Mouse (Mus musculus) Patski (cell line): Measurements from ENCODE around the gene Trim45. TPM values are rescaled to one million over a fixed set of nuclear protein-coding genes. Genes with fewer than 3 reads are reported as not detected.

Experiments used
- ATAC-seq: fragments of 100-300 bp; one replicate; pipeline ENCODE4 v1.8.0; 2021
- CTCF ChIA-PET: fragments of 350-600 bp; sonication (Branson Sonifier 250); formaldehyde crosslinking; loops from one replicate; lab custom pipeline; 2022; ENCODE audit warnings: inconsistent platforms; lab: Charles Lee
- POLR2A ChIA-PET: fragments of 350-600 bp; sonication (Branson Sonifier 250); formaldehyde crosslinking; loops from one replicate; lab custom pipeline; 2022; ENCODE audit warnings: antibody characterized with exemption, inconsistent platforms; lab: Charles Lee
- DNase-seq: peaks from one replicate; pipeline ENCODE4 v3.0.0-alpha.2; 2011; ENCODE audit warnings: low read depth, low spot score
- H3K27me3 ChIP-seq: fragments of 371-371 bp; one replicate; pipeline ENCODE4 v1.5.1; 2021
- CTCF ChIP-seq: fragments of 100-300 bp; IDR thresholded peaks from one replicate; pipeline ENCODE4 v1.5.1; 2021
- in situ Hi-C: fragments of 300-500 bp; cut with MboI; formaldehyde crosslinking; loops from 3 replicates; pipeline ENCODE4 v1.11.1; 2018; ENCODE audit warnings: low pct_unique_long_range_greater_than_20kb, mixed read lengths
- polyA plus RNA-seq: library from polyadenylated mRNA; unstranded; gene quantifications from one replicate; pipeline ENCODE4 v1.2.3, GENCODE M21; 2021

The Trim45 gene
- polyA plus RNA-seq, 1 experiment from 2014 or later, result 12.6 TPM

DNA sequence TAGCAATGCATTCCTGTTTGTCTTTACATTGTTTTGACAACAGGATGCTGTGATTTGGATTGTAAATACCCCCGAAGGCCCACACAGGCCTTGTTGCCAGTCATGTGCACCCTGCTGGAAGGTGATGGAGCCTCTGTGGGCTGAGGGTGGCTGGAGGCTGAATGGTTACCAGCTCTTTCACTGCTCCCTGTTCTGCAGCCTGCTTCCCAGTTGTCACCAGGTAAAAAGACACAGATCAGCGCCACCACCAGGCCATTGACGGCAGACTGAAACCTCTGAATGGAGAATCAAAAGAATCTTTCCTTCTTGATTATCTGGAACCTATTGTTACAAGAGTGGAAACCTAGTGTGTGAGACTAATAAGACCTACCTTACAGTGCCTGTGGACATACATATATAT lies 15.1 kb upstream of the Trim45 start:
- POLR2A ChIA-PET, result no interaction called here
- in situ Hi-C loops, result loop anchor here (5.0 to 25.0 kb wide), 2 partner anchors 135 to 720 kb away; no protein-coding TSS in a partner anchor
- no peaks in the 10 kb centered on the region for H3K27me3 ChIP-seq

DNA sequence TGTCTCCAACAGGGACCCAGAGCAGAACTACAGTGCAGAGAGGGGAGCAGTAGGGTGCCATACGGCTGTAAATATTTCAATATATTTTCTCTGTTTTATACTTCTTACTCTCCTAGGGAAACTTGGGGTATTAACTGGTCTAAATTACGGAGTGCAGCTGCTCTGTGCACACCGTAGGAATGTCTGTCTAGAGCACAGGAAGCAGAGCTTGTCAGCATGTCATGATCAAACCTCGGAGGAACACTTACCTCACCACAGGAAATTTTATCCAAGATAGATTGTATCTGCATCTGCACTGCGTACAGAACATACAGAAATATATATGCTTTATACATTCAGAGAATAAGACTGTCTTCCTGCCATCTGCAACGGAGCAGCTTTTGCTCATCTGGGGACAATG lies 13.4 kb upstream of the Trim45 start:
- no peaks in the 10 kb centered on the region for H3K27me3 ChIP-seq
- in situ Hi-C loops, result loop anchor here (5.0 to 25.0 kb wide), 2 partner anchors 136 to 721 kb away; no protein-coding TSS in a partner anchor
- POLR2A ChIA-PET, result interaction anchor here (0.7 kb wide), 1 partner anchor 15 kb away, joined by 3 read pairs; no protein-coding TSS in a partner anchor
- ATAC-seq (no peak), DNase-seq (no peak)
- TF ChIP-seq CTCF, result no peak
- CTCF ChIA-PET, result interaction anchor here (0.8 to 4.5 kb wide), 6 partner anchors 8 to 160 kb away, joined by 3 to 28 read pairs (median 4); no protein-coding TSS in a partner anchor

More for the DNA sequence above, 15.1 kb upstream of the Trim45 start:
- TF ChIP-seq CTCF, result peak; percentile 76
- ATAC-seq (no peak), DNase-seq (no peak)
- CTCF ChIA-PET, result interaction anchor here (0.7 to 4.5 kb wide), 11 partner anchors 10 to 158 kb away, joined by 3 to 28 read pairs (median 4); partner anchors contain the start of gene Trim45

GRCm38 (mm10) chr3:100910621-100911020 lies 11.4 kb upstream of the Trim45 start:
- DNase-seq, result no peak
- no peak for ATAC-seq
- no peaks in the 10 kb centered on the region for H3K27me3 ChIP-seq
- ChIA-PET CTCF (interaction anchor here (0.9 kb wide), 1 partner anchor 10 kb away, joined by 3 read pairs; no protein-coding TSS in a partner anchor), POLR2A (no interaction called here)
- no peak for TF ChIP-seq CTCF
- in situ Hi-C loops, result loop anchor here (25.0 kb wide), 1 partner anchor 723 kb away; no protein-coding TSS in a partner anchor

DNA sequence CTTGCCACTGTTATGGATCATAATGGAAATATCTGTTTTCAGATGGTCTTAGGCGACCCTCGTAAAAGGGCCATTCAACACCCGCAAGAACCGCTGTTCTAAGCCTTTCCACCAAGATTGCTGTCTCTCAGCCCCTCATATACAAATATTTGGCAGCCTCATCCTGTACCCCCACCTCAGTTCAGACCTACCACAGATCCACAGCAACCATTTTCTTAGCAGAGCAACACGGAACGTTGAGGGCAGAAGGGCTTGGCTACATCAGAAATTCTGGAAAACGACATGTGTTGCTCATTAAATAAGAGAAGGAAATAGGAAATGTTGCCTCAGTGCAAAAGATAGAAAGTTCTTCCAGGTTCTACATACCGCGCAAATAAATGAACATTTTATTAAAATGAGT lies 11.0 kb upstream of the Trim45 start:
- POLR2A ChIA-PET, result no interaction called here
- H3K27me3 ChIP-seq, result no peaks in the 10 kb centered on the region
- CTCF ChIA-PET, result interaction anchor here (0.9 kb wide), 1 partner anchor 10 kb away, joined by 3 read pairs; no protein-coding TSS in a partner anchor
- TF ChIP-seq CTCF, result no peak
- in situ Hi-C loops, result loop anchor here (25.0 kb wide), 1 partner anchor 724 kb away; no protein-coding TSS in a partner anchor
- ATAC-seq (no peak), DNase-seq (no peak)

GRCm38 (mm10) chr3:100911498-100912213 lies 10.3 kb upstream of the Trim45 start:
- ChIA-PET CTCF (interaction anchor here (0.9 kb wide), 1 partner anchor 9 kb away, joined by 3 read pairs; no protein-coding TSS in a partner anchor), POLR2A (no interaction called here)
- TF ChIP-seq CTCF, result no peak
- ATAC-seq (no peak), DNase-seq (no peak)
- in situ Hi-C loops, result loop anchor here (25.0 kb wide), 1 partner anchor 724 kb away; no protein-coding TSS in a partner anchor
- H3K27me3 ChIP-seq, result no peaks in the 10 kb centered on the region

GRCm38 (mm10) chr3:100916844-100917243 lies 5.2 kb upstream of the Trim45 start:
- in situ Hi-C loops, result loop anchor here (25.0 kb wide), 1 partner anchor 730 kb away; no protein-coding TSS in a partner anchor
- no peaks in the 10 kb centered on the region for H3K27me3 ChIP-seq
- CTCF ChIA-PET, result interaction anchor here (0.6 to 3.1 kb wide), 24 partner anchors 9 to 378 kb away, joined by 3 to 28 read pairs (median 4); no protein-coding TSS in a partner anchor
- DNase-seq (no peak), ATAC-seq (no peak)
- no peak for TF ChIP-seq CTCF
- POLR2A ChIA-PET, result interaction anchor here (1.0 kb wide), 1 partner anchor 11 kb away, joined by 3 read pairs; no protein-coding TSS in a partner anchor

DNA sequence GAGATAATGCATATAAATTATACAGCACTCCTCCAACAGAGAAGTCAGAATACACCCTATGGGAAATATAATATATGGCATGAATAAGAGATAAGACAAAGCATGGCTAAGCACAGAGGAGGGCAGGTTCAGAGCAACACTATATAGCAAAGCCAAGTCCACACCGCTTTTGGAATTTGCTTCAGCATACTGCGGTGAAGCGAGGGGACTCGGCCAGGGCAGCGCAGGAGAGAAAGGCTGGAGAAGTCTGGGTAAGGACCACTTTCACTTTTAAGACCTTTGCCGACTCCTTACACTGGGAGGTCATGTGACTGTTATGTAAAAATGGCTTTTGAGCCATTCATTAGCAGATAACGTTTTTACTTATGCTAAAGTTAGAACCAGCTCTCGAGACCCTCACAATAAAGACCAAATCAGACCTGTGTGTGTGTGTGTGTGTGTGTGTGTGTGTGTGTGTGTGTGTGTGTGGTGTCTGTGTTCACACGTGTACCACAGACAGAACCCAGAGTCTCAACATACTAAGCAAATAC lies 1.3 kb upstream of the Trim45 start:
- ATAC-seq, result no peak
- CTCF ChIA-PET, result interaction anchor here (0.9 to 1.6 kb wide), 5 partner anchors 9 to 153 kb away, joined by 3 to 6 read pairs (median 3); no protein-coding TSS in a partner anchor
- in situ Hi-C loops, result loop anchor here (25.0 kb wide), 1 partner anchor 733 kb away; no protein-coding TSS in a partner anchor
- H3K27me3 ChIP-seq, result no peaks in the 10 kb centered on the region
- DNase-seq, result no peak
- POLR2A ChIA-PET, result interaction anchor here (0.6 to 2.0 kb wide), 5 partner anchors 10 to 355 kb away, joined by 3 to 7 read pairs (median 3); no protein-coding TSS in a partner anchor
- TF ChIP-seq CTCF, result no peak

- ATAC-seq (peak; percentile 45), DNase-seq (no peak)
- CTCF ChIA-PET, result interaction anchor here (0.7 to 1.5 kb wide), 3 partner anchors 12 to 41 kb away, joined by 3 to 4 read pairs (median 3); no protein-coding TSS in a partner anchor
- POLR2A ChIA-PET, result interaction anchor here (0.6 to 2.0 kb wide), 3 partner anchors 8 to 1295 kb away, joined by 3 to 7 read pairs (median 3); no protein-coding TSS in a partner anchor
- H3K27me3 ChIP-seq, result no peaks in the 10 kb centered on the region
- no peak for TF ChIP-seq CTCF
- in situ Hi-C loops, result loop anchor here (25.0 kb wide), 1 partner anchor 735 kb away; no protein-coding TSS in a partner anchor
These were observed 739 bp downstream of the Trim45 start for GRCm38 (mm10) chr3:100922506-100923375.

GRCm38 (mm10) chr3:100924065-100924732 lies 2.2 kb downstream of the Trim45 start:
- ATAC-seq (no peak), DNase-seq (no peak)
- H3K27me3 ChIP-seq, result no peaks in the 10 kb centered on the region
- POLR2A ChIA-PET, result no interaction called here
- CTCF ChIA-PET, result interaction anchor here (0.7 to 1.3 kb wide), 3 partner anchors 11 to 34 kb away, joined by 3 to 4 read pairs (median 3); no protein-coding TSS in a partner anchor
- in situ Hi-C loops, result loop anchor here (25.0 kb wide), 1 partner anchor 737 kb away; no protein-coding TSS in a partner anchor
- TF ChIP-seq CTCF, result no peak
